Mouse (Mus musculus) cerebellum, adult 2 months (tissue): ENCODE results near the gene 2310039H08Rik.

Experiments used
- CTCF ChIP-seq: fragments of 200-500 bp; IDR thresholded peaks from 2 replicates; pipeline ENCODE4 v1.5.1; 2011; ENCODE audit warnings: low read depth, mild to moderate bottlenecking, control low read depth, low read length, moderate library complexity, borderline replicate concordance; ENCODE audit not compliant: insufficient read depth
- POLR2A ChIP-seq: fragments of 200-500 bp; IDR thresholded peaks from 2 replicates; pipeline ENCODE4 v1.6.1; 2011; ENCODE audit warnings: low read length, control low read depth, borderline replicate concordance; ENCODE audit not compliant: insufficient read depth

- no peak; the same call in 1 of the 2 replicates for TF ChIP-seq CTCF
- TF ChIP-seq POLR2A: peak; percentile 97
Measured at GRCm38 (mm10) chr17:46782341-46783221, 10.1 kb downstream of the 2310039H08Rik start, which contains the start of gene Rpl7l1.
